Comparison of ENCODE assay signal across 1 mouse cellular context in genomic region chr7:133636738-133637352, GRCm38 (mm10).
TF ChIP-seq lines count a peak whose summit lies in the region.

No protein-coding gene starts in this region.

TF ChIP-seq in CH12.LX, 34 proteins besides CTCF, POLR2A, EP300 and RAD21 (continued from another document):
- TF ChIP-seq ELF1 (IDR thresholded peaks at IDR 0.05; ENCODE audit: low read depth, low read length) (0 out of 2 replicates have a peak, but pooled peaks have one; percentile 22), CHD2 (IDR thresholded peaks at IDR 0.05; ENCODE audit: low read length) (no peak), HCFC1 (IDR thresholded peaks at IDR 0.05; ENCODE audit: low read depth, low read length) (no peak), MEF2A (IDR thresholded peaks at IDR 0.05; ENCODE audit: borderline replicate concordance, low read depth, low read length) (no peak), NELFE (IDR thresholded peaks at IDR 0.05; ENCODE audit: low read depth, low read length) (no peak), POLR2AphosphoS2 (IDR thresholded peaks at IDR 0.05; ENCODE audit: low read depth, low read length) (no peak), BHLHE40 (IDR thresholded peaks at IDR 0.05; ENCODE audit: low read depth, low read length) (no peak), IRF4 (IDR thresholded peaks at IDR 0.05; ENCODE audit: low read depth, low read length) (peak; percentile 54; the same call in 1 of the 2 replicates)
TF ChIP-seq in CH12.LX: peak in this region for 7.
